Mouse (Mus musculus) midbrain, postnatal 0 days (tissue): ENCODE data around the gene Igfbp4. TPM values are rescaled to one million over a fixed set of nuclear protein-coding genes. Genes with fewer than 3 reads are reported as not detected.
A peak's percentile ranks its signal among the peaks of the same experiment; 100 is the strongest.

ENCODE experiments used
- ATAC-seq: fragments of 200-750 bp; cut with Nextera tagmentation; 2 replicates; pipeline ENCODE4 v1.8.0; 2017; ENCODE audit warnings: moderate number of reproducible peaks, mild to moderate bottlenecking, moderate TSS enrichment, moderate library complexity; ENCODE audit not compliant: low FRiP score
- DNase-seq: peaks from one replicate; pipeline ENCODE4 v3.0.0-alpha.2; 2015; ENCODE audit warnings: low spot score
- H3K27ac ChIP-seq: fragments of 300-500 bp; sonication (generic); 2 replicates; pipeline ENCODE4 v1.5.1; 2014; ENCODE audit warnings: low read depth, mild to moderate bottlenecking, low read length, mixed read lengths
- H3K27me3 ChIP-seq: fragments of 300-500 bp; sonication (generic); 2 replicates; pipeline ENCODE4 v1.6.1; 2014; ENCODE audit warnings: low read length, control low read depth, mixed read lengths; ENCODE audit not compliant: insufficient read depth
- H3K36me3 ChIP-seq: fragments of 300-500 bp; sonication (generic); 2 replicates; pipeline ENCODE4 v1.6.1; 2014; ENCODE audit warnings: low read length, control low read depth, mixed read lengths; ENCODE audit not compliant: insufficient read depth
- H3K4me1 ChIP-seq: fragments of 300-500 bp; sonication (generic); 2 replicates; pipeline ENCODE4 v1.6.1; 2014; ENCODE audit warnings: mild to moderate bottlenecking, control low read depth, antibody characterized with exemption, low read length, mixed read lengths; ENCODE audit not compliant: insufficient read depth
- H3K4me2 ChIP-seq: fragments of 300-500 bp; sonication (generic); 2 replicates; pipeline ENCODE4 v1.6.1; 2014; ENCODE audit warnings: low read depth, mild to moderate bottlenecking, low read length, mixed read lengths; ENCODE audit not compliant: poor library complexity, severe bottlenecking
- H3K4me3 ChIP-seq: fragments of 300-500 bp; sonication (generic); 2 replicates; pipeline ENCODE4 v1.5.1; 2014; ENCODE audit warnings: low read depth, mild to moderate bottlenecking, low read length, moderate library complexity
- H3K9ac ChIP-seq: fragments of 300-500 bp; sonication (generic); replicated peaks from 2 replicates; pipeline ENCODE4 v1.6.1; 2014; ENCODE audit warnings: mild to moderate bottlenecking, low read length, moderate library complexity, mixed read lengths; ENCODE audit not compliant: poor library complexity, severe bottlenecking
- H3K9me3 ChIP-seq: fragments of 300-500 bp; sonication (generic); 2 replicates; pipeline ENCODE4 v1.6.1; 2016; ENCODE audit warnings: low read length, control low read depth
- CTCF ChIP-seq: IDR thresholded peaks from 2 replicates; pipeline ENCODE4 v1.5.1; 2016; ENCODE audit warnings: antibody characterized with exemption, mild to moderate bottlenecking
- WGBS: fragments of 180-500 bp; shearing (Covaris S2); extraction: QIAGEN DNeasy Blood & Tissue Kit; methylation state at CpG from one replicate; pipeline ENCODE4 v1.1.7; 2014; 5-methylcytosine and 5-hydroxymethylcytosine counted together
- polyA plus RNA-seq: library from polyadenylated mRNA; unstranded; fragments of >200 nt; fragmentation: Nextera tagmentation; extraction: Ambion mirVana; gene quantifications from 2 replicates; pipeline ENCODE4 v1.2.1, GENCODE M21; 2015
- total RNA-seq: library from RNA; depleted of rRNA; stranded (reverse); fragments of >200 nt; gene quantifications from 2 replicates; pipeline ENCODE4 v1.2.3, GENCODE M21; 2014; rRNA removed

Gene Igfbp4
- total RNA-seq (78.8 and 96.7 TPM in 2 replicates), polyA plus RNA-seq (92.4 and 104 TPM in 2 replicates)

DNA sequence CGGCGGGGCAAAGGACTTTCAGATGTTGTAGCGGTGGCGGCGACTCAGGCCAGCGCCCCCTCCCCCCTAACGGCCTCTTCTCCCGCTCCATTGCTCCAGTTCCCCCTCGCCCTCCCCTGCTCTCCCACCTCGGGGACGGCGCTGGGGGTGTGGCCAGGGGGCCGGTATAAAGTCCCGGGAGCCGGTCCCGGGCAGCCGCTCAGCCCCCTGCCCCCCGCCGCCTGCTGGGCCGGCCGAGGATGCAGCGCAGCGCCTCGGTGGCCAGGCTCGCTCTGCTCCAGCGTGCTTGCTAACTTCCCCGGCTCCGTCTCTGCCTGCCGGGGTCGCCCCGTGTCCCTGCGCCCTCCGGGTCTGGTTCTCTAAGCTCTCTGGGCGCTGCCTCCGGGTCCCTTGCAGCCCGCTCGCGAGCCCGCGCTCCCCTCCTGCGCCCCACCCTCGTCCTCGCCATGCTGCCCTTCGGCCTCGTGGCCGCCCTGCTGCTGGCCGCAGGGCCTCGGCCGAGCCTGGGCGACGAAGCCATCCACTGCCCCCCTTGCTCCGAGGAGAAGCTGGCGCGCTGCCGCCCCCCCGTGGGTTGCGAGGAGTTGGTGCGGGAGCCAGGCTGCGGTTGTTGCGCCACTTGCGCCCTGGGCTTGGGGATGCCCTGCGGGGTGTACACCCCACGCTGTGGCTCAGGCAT lies at the start of gene Igfbp4:
TSS of gene Igfbp4 (plus strand) at position 194 of the 679 bp plus-strand sequence.
- 1% methylated on average over 61 of the region's 63 CpGs for WGBS
- TF ChIP-seq CTCF: peak; percentile 31
- no peaks in the 10 kb centered on the region for H3K36me3 ChIP-seq
- H3K4me3 ChIP-seq: peak within 1 kb of the TSS; percentile 55
- peak within 1 kb of the TSS; percentile 65 for H3K27ac ChIP-seq
- ATAC-seq: peak; percentile 59
- H3K4me1 ChIP-seq: peaks cover 4% of the 10 kb centered on the region; the same call in 1 of the 2 replicates
- no peaks in the 10 kb centered on the region for H3K9me3 ChIP-seq
- DNase-seq: peak; percentile 67
- peak within 1 kb of the TSS; percentile 98 for H3K4me2 ChIP-seq
- no peaks in the 10 kb centered on the region for H3K27me3 ChIP-seq
- H3K9ac ChIP-seq: peak within 1 kb of the TSS; percentile 59

DNA sequence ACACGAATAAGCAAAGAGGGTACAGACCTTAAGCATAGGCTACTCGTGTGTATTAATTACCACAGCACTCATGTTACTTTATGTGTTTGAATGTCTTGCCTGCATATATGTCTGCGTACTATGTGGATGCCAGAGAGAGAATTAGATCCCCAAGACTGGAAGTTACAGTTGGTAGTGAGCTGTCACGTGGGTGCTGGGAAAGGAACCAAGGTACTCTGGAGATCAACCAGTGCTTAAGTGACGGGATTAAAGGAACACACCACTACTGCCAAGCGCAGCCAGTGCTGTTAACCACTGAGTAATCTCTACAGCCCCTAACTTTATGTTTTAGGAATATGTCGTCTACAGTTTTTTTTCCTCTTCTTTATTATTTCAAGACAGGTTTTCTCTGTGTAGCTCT lies 45.1 kb upstream of the Igfbp4 start:
- no peaks in the 10 kb centered on the region for H3K4me1 ChIP-seq
- H3K36me3 ChIP-seq: no peaks in the 10 kb centered on the region
- no peak for TF ChIP-seq CTCF
- DNase-seq: no peak
- ATAC-seq: no peak
- whole genome bisulfite sequencing: 94% methylated on average over 7 of the region's 7 CpGs
- no peaks in the 10 kb centered on the region for H3K27me3 ChIP-seq
- no peak overlapping the region for H3K9ac ChIP-seq
- no peak overlapping the region for H3K27ac ChIP-seq
- no peak overlapping the region for H3K4me3 ChIP-seq
- H3K4me2 ChIP-seq: no peak overlapping the region
- H3K9me3 ChIP-seq: no peaks in the 10 kb centered on the region

DNA sequence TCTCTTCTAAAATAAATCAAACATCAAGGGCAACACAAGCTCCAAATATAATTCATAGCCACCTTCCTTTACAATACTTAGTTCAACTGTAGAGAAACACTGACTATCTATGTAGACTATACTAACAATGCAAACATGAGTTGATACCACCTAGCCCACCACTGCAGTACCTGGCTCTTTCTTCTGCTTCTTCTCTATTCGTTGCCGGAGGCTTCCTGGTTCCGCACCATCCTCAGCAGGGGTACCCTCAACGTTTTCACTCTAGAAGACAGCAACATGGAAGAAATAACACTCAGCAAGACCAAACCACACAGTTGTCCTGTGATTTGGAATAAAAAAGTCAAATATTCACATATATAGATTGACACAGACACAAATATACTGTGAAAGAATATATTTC lies 43.4 kb upstream of the Igfbp4 start:
- DNase-seq (no peak), ATAC-seq (no peak)
- no peaks in the 10 kb centered on the region for H3K4me1 ChIP-seq
- no peak overlapping the region for H3K27ac ChIP-seq
- no peak overlapping the region for H3K4me2 ChIP-seq
- no peak overlapping the region for H3K9ac ChIP-seq
- 91% methylated on average over 4 of the region's 4 CpGs for WGBS
- no peaks in the 10 kb centered on the region for H3K27me3 ChIP-seq
- H3K4me3 ChIP-seq: no peak overlapping the region
- H3K36me3 ChIP-seq: no peaks in the 10 kb centered on the region
- H3K9me3 ChIP-seq: no peaks in the 10 kb centered on the region
- no peak for TF ChIP-seq CTCF

DNA sequence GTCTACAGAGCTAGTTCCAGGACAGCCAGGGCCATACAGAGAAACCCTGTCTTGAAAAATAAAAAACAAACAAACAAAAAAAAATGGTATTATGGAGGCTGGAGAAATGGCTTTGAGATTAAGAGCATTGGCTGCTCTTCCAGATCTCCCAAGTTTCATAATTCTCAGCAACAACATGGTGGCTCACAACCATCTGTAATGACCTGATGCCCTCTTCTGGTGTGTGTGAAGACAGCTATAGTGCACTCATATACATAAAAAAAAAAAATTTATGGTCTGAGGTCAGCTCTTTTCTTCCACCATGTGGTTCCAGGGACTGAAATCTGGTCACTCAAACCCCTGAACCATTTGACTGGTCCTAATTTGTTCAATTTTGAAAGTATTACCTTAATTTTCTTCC lies 42.3 kb upstream of the Igfbp4 start:
- TF ChIP-seq CTCF: peak; percentile 23; the same call in 1 of the 2 replicates
- no peaks in the 10 kb centered on the region for H3K36me3 ChIP-seq
- H3K4me1 ChIP-seq: no peaks in the 10 kb centered on the region
- H3K4me2 ChIP-seq: no peak overlapping the region
- no peak overlapping the region for H3K27ac ChIP-seq
- H3K9me3 ChIP-seq: no peaks in the 10 kb centered on the region
- H3K27me3 ChIP-seq: no peaks in the 10 kb centered on the region
- DNase-seq (peak; percentile 11), ATAC-seq (no peak)
- no peak overlapping the region for H3K9ac ChIP-seq
- no peak overlapping the region for H3K4me3 ChIP-seq

DNA sequence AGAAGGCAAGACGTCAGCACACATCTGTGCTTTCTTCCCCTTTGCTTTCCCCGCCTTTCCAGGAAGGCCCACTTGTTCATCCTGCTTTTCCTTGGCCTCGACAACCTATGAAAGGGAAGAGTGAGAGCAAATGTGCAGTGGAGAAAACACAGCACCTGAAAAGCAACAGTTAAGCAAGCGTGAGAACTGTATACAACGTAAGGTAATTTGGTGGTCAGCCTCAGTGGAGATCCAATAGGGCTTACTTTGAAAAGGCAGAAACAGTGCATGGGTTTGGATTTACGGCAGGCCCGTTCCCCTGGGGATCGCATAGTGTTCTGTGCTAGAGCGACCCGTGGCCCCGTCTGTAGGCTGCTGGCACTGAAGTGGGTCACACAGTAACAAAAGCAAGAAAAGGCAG lies 41.8 kb upstream of the Igfbp4 start:
- Histone ChIP-seq H3K4me2 (no peak overlapping the region), H3K27ac (no peak overlapping the region), H3K4me3 (no peak overlapping the region), H3K4me1 (no peaks in the 10 kb centered on the region), H3K27me3 (no peaks in the 10 kb centered on the region), H3K9me3 (no peaks in the 10 kb centered on the region), H3K9ac (no peak overlapping the region), H3K36me3 (no peaks in the 10 kb centered on the region)
- no peak for ATAC-seq
- no peak for TF ChIP-seq CTCF
- DNase-seq: no peak
- 87% methylated on average over 11 of the region's 11 CpGs for WGBS

DNA sequence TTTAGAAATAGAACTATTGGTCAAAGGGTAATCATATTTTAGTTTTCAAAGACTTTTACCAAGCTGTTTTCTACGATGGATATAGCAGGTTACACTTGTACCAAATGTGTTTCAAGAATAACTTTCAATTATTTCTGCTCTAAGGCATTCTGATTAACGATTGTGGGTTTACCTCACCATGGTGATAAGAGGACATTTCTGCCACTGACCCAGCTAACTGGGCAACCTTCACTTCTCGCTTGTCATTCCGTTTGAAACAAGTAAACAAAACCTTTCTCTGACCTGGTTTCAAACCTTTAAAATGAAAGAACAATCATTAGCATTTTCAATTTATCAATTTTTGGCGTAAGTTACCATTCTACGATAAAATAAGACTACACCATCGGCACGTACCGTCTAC lies 34.3 kb upstream of the Igfbp4 start:
- Histone ChIP-seq H3K9ac (no peak overlapping the region), H3K27ac (no peak overlapping the region), H3K4me2 (no peak overlapping the region), H3K4me3 (no peak overlapping the region), H3K9me3 (no peaks in the 10 kb centered on the region), H3K27me3 (no peaks in the 10 kb centered on the region), H3K36me3 (no peaks in the 10 kb centered on the region), H3K4me1 (no peaks in the 10 kb centered on the region)
- no peak for TF ChIP-seq CTCF
- WGBS: 95% methylated on average over 9 of the region's 9 CpGs
- ATAC-seq (no peak), DNase-seq (no peak)
